Mouse (Mus musculus) splenic B cell, adult 2 months (primary cell): ENCODE data around the gene Fbxl17.

Source experiments
- DNase-seq: peaks from one replicate; pipeline ENCODE4 v3.0.0-alpha.2; 2011; ENCODE audit warnings: low read depth, low spot score
- H3K27me3 ChIP-seq: 2 replicates; pipeline ENCODE4 v1.6.1; 2012; ENCODE audit warnings: mild to moderate bottlenecking, low read length, moderate library complexity, mixed read lengths; ENCODE audit not compliant: control insufficient read depth, poor library complexity, insufficient read depth, severe bottlenecking
- H3K36me3 ChIP-seq: 2 replicates; pipeline ENCODE4 v1.6.1; 2012; ENCODE audit warnings: mild to moderate bottlenecking, low read length, moderate library complexity, mixed read lengths; ENCODE audit not compliant: control insufficient read depth, poor library complexity, insufficient read depth, severe bottlenecking

The Fbxl17 gene

DNA sequence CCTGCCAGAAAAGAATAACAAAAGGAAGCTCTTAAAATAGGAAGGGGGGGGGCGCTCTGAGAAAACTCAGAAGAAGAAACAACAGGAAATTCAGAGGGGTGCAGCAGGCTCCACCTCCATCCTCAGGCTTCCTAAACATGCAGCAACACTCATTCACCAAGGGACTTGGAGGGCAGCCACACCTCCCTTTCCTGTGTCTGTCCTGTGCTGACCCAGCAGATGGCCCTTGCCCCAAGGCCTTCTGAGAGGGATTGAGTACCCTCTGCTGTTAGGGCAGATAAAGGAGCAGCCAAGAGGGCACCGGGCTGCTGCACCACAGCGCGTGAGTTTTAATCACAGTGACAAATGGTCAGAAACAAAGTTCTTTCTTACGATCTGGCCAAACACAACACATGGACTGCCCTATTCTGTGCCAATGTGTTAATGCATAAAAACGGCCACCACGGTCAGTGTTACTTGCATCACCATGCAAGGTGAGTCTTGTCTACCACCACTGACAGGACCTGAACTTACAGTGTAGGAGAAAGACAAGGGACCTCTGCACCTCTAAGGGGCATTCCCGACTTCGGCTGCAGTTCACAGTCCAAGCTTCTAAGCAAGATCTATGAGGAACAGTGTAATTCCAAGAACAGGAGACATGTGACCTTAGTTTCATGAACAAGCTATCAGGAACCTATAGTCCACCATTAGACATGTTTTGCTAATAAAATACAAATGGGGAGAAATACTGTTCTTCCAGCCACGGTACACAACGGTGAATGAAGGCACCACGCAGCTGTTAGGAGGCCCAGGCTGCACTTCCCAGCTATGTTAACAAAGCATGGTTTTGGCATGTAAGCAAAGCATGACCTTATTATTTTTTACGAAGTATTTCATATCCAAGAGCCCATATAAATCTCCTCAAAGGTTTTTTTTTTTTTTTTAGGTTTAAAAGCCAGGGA is 96.8 kb downstream of the Fbxl17 start:
- Histone ChIP-seq H3K27me3 (no peaks in the 10 kb centered on the region), H3K36me3 (no peaks in the 10 kb centered on the region)
- DNase-seq: peak; percentile 10

DNA sequence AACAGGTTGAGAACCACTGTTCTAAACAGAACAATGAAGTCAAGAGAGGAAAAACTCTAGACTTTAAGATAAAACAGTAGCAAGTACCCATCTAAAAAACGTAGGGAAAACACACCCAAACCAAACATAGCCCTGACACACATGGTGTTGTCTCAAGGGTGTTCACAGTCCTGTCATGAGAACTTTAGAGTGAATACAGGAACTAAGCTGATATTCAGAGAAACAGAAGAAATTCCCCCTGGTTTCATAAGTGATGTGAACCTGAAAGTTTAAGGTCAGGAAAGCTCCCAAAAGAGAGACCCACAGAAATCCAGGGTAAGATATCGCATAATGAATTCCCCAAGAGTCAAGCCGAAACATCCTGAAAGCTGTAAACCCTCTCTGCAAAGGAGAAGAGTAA is 97.6 kb downstream of the Fbxl17 start:
- Histone ChIP-seq H3K36me3 (no peaks in the 10 kb centered on the region), H3K27me3 (no peaks in the 10 kb centered on the region)
- peak; percentile 60 for DNase-seq

- H3K36me3 ChIP-seq: no peaks in the 10 kb centered on the region
- no peaks in the 10 kb centered on the region for H3K27me3 ChIP-seq
- no peak for DNase-seq
These were observed 99.2 kb downstream of the Fbxl17 start for GRCm38 (mm10) chr17:63400640-63401039.

GRCm38 (mm10) chr17:63399816-63400215 is 100.0 kb downstream of the Fbxl17 start:
- H3K27me3 ChIP-seq: no peaks in the 10 kb centered on the region
- DNase-seq: no peak
- H3K36me3 ChIP-seq: no peaks in the 10 kb centered on the region

DNA sequence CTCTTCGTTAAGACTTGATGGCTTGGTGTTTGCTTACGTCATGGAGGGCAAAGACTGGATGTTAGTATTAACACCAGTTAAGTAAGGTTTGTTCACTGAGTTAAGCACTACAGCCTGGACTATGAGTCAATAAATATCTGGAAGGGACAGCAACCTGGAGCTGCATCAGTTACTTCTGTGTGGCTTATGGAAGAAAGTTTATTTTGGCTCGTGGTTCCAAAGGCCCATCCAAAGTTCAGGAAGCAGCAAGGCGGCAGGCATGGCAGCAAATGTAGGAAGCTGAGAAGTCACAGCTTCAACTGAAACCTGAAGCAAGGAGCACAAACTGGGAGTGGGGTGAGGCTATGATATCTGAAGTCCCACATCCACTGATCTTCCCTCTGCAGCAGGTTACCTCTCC is 108.3 kb downstream of the Fbxl17 start:
- Histone ChIP-seq H3K27me3 (no peaks in the 10 kb centered on the region), H3K36me3 (no peaks in the 10 kb centered on the region)
- DNase-seq: no peak

GRCm38 (mm10) chr17:63390951-63391350 is 108.9 kb downstream of the Fbxl17 start:
- no peak for DNase-seq
- no peaks in the 10 kb centered on the region for H3K36me3 ChIP-seq
- H3K27me3 ChIP-seq: no peaks in the 10 kb centered on the region

- no peaks in the 10 kb centered on the region for H3K36me3 ChIP-seq
- H3K27me3 ChIP-seq: no peaks in the 10 kb centered on the region
- DNase-seq: peak; percentile 11
These were observed 128.8 kb downstream of the Fbxl17 start for GRCm38 (mm10) chr17:63370977-63371376.

GRCm38 (mm10) chr17:63369631-63370310 is 130.0 kb downstream of the Fbxl17 start:
- Histone ChIP-seq H3K27me3 (no peaks in the 10 kb centered on the region), H3K36me3 (no peaks in the 10 kb centered on the region)
- DNase-seq: peak; percentile 67

GRCm38 (mm10) chr17:63367476-63367875 is 132.3 kb downstream of the Fbxl17 start:
- Histone ChIP-seq H3K27me3 (no peaks in the 10 kb centered on the region), H3K36me3 (no peaks in the 10 kb centered on the region)
- no peak for DNase-seq

GRCm38 (mm10) chr17:63366045-63366444 is 133.8 kb downstream of the Fbxl17 start:
- Histone ChIP-seq H3K36me3 (no peaks in the 10 kb centered on the region), H3K27me3 (no peaks in the 10 kb centered on the region)
- DNase-seq: no peak

DNA sequence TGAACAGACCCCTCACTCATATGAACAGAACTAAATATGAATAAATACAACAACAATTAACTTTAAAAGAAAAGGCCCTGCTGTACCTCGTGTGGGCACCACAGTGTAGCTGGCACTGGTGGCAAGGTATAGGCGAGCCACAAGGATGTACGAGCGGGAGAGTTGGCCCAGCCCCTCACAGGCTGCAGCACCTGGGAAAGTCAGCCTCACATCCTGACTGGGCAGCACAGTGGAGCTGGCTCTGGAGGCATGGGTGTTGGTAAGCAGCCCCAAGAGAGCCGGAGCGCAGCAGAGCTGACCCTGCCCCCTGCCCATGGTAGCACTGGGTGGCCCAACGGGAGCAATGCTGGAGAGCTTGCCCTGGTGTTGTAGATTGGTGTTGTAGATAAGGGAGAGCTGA is 135.2 kb downstream of the Fbxl17 start:
- no peaks in the 10 kb centered on the region for H3K27me3 ChIP-seq
- DNase-seq: no peak

DNA sequence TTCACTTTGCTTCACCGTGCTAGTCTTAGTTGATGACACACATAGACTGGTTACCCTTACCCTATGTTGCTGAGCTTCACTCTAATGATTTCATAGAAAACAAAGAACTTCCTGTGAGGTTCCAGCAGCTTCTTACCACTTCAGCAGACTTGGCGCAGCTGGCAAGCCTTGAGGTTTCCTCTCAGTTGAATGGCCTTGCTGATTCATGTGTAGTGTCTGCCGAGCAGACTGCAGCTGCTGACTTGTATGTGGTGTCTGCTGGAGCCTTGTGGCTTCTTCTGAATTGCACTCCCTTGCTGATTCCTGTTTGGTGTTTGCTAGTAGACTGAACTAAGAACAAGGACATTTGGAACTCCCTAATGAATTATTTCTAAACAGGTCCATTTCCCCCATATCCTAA is 137.6 kb downstream of the Fbxl17 start:
- peak; percentile 36 for DNase-seq
- Histone ChIP-seq H3K27me3 (no peaks in the 10 kb centered on the region), H3K36me3 (no peaks in the 10 kb centered on the region)

More for the DNA sequence above, 135.2 kb downstream of the Fbxl17 start:
- H3K36me3 ChIP-seq: no peaks in the 10 kb centered on the region

DNA sequence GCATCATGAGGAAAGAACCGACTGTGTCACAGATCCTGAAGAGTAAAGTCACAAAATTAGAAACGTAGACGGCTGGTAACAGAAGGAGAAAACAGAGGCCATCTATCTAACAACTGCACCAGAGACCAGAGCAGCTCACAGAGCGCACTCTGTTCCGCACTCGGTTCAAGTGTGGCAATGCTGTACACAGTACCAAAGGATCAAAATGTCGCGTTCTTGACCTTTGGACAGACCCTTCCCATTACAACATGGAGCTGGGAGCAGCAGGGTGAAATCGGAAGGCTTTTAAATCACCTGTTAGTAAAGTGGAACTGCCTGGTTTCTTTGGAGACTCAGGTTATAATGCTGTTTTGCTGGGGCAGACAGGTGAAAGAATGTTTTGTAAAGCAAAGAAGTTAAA is 138.1 kb downstream of the Fbxl17 start:
- no peaks in the 10 kb centered on the region for H3K27me3 ChIP-seq
- H3K36me3 ChIP-seq: no peaks in the 10 kb centered on the region
- DNase-seq: no peak

- no peaks in the 10 kb centered on the region for H3K36me3 ChIP-seq
- DNase-seq: no peak
- no peaks in the 10 kb centered on the region for H3K27me3 ChIP-seq
These were observed 141.0 kb downstream of the Fbxl17 start for GRCm38 (mm10) chr17:63358837-63359236.

DNA sequence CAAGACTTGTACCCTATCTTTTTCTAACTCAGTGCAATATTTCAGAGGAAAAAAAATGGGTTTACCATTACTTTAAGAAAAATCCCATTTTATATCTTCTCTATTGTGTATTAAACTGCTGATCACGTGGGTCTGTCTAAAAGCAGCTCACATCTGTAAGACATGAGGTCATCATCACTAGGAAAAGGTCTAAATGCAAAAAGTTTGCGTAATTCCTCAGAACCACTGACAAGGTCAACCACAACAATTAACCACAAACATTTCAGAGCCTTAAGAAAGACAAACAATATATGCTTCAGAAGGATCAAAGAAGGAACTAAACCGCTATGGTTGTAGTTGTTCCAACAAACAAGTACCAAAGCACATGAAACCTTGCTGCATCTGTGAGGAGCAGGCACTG is 143.6 kb downstream of the Fbxl17 start:
- Histone ChIP-seq H3K27me3 (no peaks in the 10 kb centered on the region), H3K36me3 (no peaks in the 10 kb centered on the region)
- no peak for DNase-seq
